Mouse (Mus musculus): ENCODE measurements around the gene Atad5. TPM values are rescaled to one million over a fixed set of nuclear protein-coding genes. Genes with fewer than 3 reads are reported as not detected.

Atad5 gene
- total and polyA plus RNA-seq, 2 experiments: 0.15 to 1.1 TPM

- H3K27ac ChIP-seq (replicated peaks; ENCODE audit: insufficient read depth, low read depth, low read length): no peak overlapping the region
- no peak overlapping the region for H3K9ac ChIP-seq (ENCODE audit: low read depth, low read length)
- WGBS: 83% methylated on average over 13 of the region's 14 CpGs
- no peaks in the 10 kb centered on the region for H3K36me3 ChIP-seq (ENCODE audit: control insufficient read depth, insufficient read depth, low read length)
- peaks cover 3% of the 10 kb centered on the region; the same call in 1 of the 2 replicates for H3K79me2 ChIP-seq (ENCODE audit: control insufficient read depth, insufficient read depth, low read length)
- H3K4me1 ChIP-seq (ENCODE audit: control insufficient read depth, insufficient read depth, low read length): peaks cover 8% of the 10 kb centered on the region
- H3K27me3 ChIP-seq (ENCODE audit: control insufficient read depth, insufficient read depth, low read length): no peaks in the 10 kb centered on the region
- DNase-seq (ENCODE audit: extremely low read depth, low read depth, low spot score): no peak
- H3K4me3 ChIP-seq (ENCODE audit: insufficient read depth, low read depth, low read length): no peak overlapping the region
- TF ChIP-seq POLR2A (IDR thresholded peaks at IDR 0.05; ENCODE audit: extremely low read depth, insufficient read depth, low read length): no peak
- TF ChIP-seq CTCF (IDR thresholded peaks at IDR 0.05; ENCODE audit: low read depth, low read length): no peak
Measured at GRCm38 (mm10) chr11:80077784-80078545, 11.2 kb upstream of the Atad5 start.

- Histone ChIP-seq H3K9ac (ENCODE audit: low read depth, low read length) (no peak overlapping the region), H3K4me3 (ENCODE audit: insufficient read depth, low read depth, low read length) (no peak overlapping the region), H3K79me2 (ENCODE audit: control insufficient read depth, insufficient read depth, low read length) (peaks cover 3% of the 10 kb centered on the region; the same call in 1 of the 2 replicates), H3K4me1 (ENCODE audit: control insufficient read depth, insufficient read depth, low read length) (peaks cover 8% of the 10 kb centered on the region), H3K36me3 (ENCODE audit: control insufficient read depth, insufficient read depth, low read length) (no peaks in the 10 kb centered on the region), H3K27ac (replicated peaks; ENCODE audit: insufficient read depth, low read depth, low read length) (no peak overlapping the region), H3K27me3 (ENCODE audit: control insufficient read depth, insufficient read depth, low read length) (no peaks in the 10 kb centered on the region)
- DNase-seq (ENCODE audit: extremely low read depth, low read depth, low spot score): no peak
- WGBS: 68% methylated on average over 1 of the region's 1 CpGs
- TF ChIP-seq CTCF (IDR thresholded peaks at IDR 0.05; ENCODE audit: low read depth, low read length): no peak
- TF ChIP-seq POLR2A (IDR thresholded peaks at IDR 0.05; ENCODE audit: extremely low read depth, insufficient read depth, low read length): no peak
Measured at GRCm38 (mm10) chr11:80078831-80079230, 10.4 kb upstream of the Atad5 start.

- peak overlapping the region; percentile 83; the same call in 1 of the 2 replicates for H3K4me3 ChIP-seq (ENCODE audit: insufficient read depth, low read depth, low read length)
- WGBS: 77% methylated on average over 6 of the region's 6 CpGs
- no peak for TF ChIP-seq POLR2A (IDR thresholded peaks at IDR 0.05; ENCODE audit: extremely low read depth, insufficient read depth, low read length)
- no peak for TF ChIP-seq CTCF (IDR thresholded peaks at IDR 0.05; ENCODE audit: low read depth, low read length)
- H3K9ac ChIP-seq (ENCODE audit: low read depth, low read length): no peak overlapping the region; the same call in 1 of the 2 replicates
- no peaks in the 10 kb centered on the region for H3K36me3 ChIP-seq (ENCODE audit: control insufficient read depth, insufficient read depth, low read length)
- no peak overlapping the region for H3K27ac ChIP-seq (replicated peaks; ENCODE audit: insufficient read depth, low read depth, low read length)
- no peak for DNase-seq (ENCODE audit: extremely low read depth, low read depth, low spot score)
- no peaks in the 10 kb centered on the region for H3K27me3 ChIP-seq (ENCODE audit: control insufficient read depth, insufficient read depth, low read length)
- peaks cover 8% of the 10 kb centered on the region for H3K4me1 ChIP-seq (ENCODE audit: control insufficient read depth, insufficient read depth, low read length)
- H3K79me2 ChIP-seq (ENCODE audit: control insufficient read depth, insufficient read depth, low read length): peaks cover 3% of the 10 kb centered on the region; the same call in 1 of the 2 replicates
Measured at GRCm38 (mm10) chr11:80079751-80080150, 9.4 kb upstream of the Atad5 start.

GRCm38 (mm10) chr11:80080381-80080825 lies 8.8 kb upstream of the Atad5 start:
- peak overlapping the region; percentile 93 for H3K9ac ChIP-seq (ENCODE audit: low read depth, low read length)
- peaks cover 3% of the 10 kb centered on the region; the same call in 1 of the 2 replicates for H3K79me2 ChIP-seq (ENCODE audit: control insufficient read depth, insufficient read depth, low read length)
- no peaks in the 10 kb centered on the region for H3K27me3 ChIP-seq (ENCODE audit: control insufficient read depth, insufficient read depth, low read length)
- TF ChIP-seq CTCF (IDR thresholded peaks at IDR 0.05; ENCODE audit: low read depth, low read length) (no peak), POLR2A (IDR thresholded peaks at IDR 0.05; ENCODE audit: extremely low read depth, insufficient read depth, low read length) (no peak)
- H3K4me3 ChIP-seq (ENCODE audit: insufficient read depth, low read depth, low read length): peak overlapping the region; percentile 83
- no peaks in the 10 kb centered on the region for H3K36me3 ChIP-seq (ENCODE audit: control insufficient read depth, insufficient read depth, low read length)
- peaks cover 9% of the 10 kb centered on the region for H3K4me1 ChIP-seq (ENCODE audit: control insufficient read depth, insufficient read depth, low read length)
- peak; percentile 22 for DNase-seq (ENCODE audit: extremely low read depth, low read depth, low spot score)
- 2% methylated on average over 32 of the region's 32 CpGs for WGBS
- peak overlapping the region; percentile 68 for H3K27ac ChIP-seq (replicated peaks; ENCODE audit: insufficient read depth, low read depth, low read length)

- Histone ChIP-seq H3K27ac (replicated peaks; ENCODE audit: insufficient read depth, low read depth, low read length) (peak within 1 kb of the TSS; percentile 74), H3K9ac (ENCODE audit: low read depth, low read length) (peak within 1 kb of the TSS; percentile 93), H3K4me3 (ENCODE audit: insufficient read depth, low read depth, low read length) (peak within 1 kb of the TSS; percentile 83), H3K27me3 (ENCODE audit: control insufficient read depth, insufficient read depth, low read length) (no peaks in the 10 kb centered on the region), H3K4me1 (ENCODE audit: control insufficient read depth, insufficient read depth, low read length) (peaks cover 13% of the 10 kb centered on the region), H3K79me2 (ENCODE audit: control insufficient read depth, insufficient read depth, low read length) (peaks cover 3% of the 10 kb centered on the region; the same call in 1 of the 2 replicates), H3K36me3 (ENCODE audit: control insufficient read depth, insufficient read depth, low read length) (no peaks in the 10 kb centered on the region)
- TF ChIP-seq POLR2A (IDR thresholded peaks at IDR 0.05; ENCODE audit: extremely low read depth, insufficient read depth, low read length) (peak; percentile 88), CTCF (IDR thresholded peaks at IDR 0.05; ENCODE audit: low read depth, low read length) (no peak)
- DNase-seq (ENCODE audit: extremely low read depth, low read depth, low spot score): peak; percentile 62
- 6% methylated on average over 54 of the region's 55 CpGs for WGBS
Measured at GRCm38 (mm10) chr11:80080826-80081728, 8.1 kb upstream of the Atad5 start, which contains the start of gene Crlf3. Crlf3 (minus strand) TSS chr11:80080991.

Data from liver, adult 2 months (tissue).